Mouse (Mus musculus) olfactory bulb, adult 2 months (tissue): ENCODE data around the gene Sesn3.

Experiments
- CTCF ChIP-seq: fragments of 200-500 bp; IDR thresholded peaks from 2 replicates; pipeline ENCODE4 v1.5.1; 2012; ENCODE audit warnings: low read depth, mild to moderate bottlenecking, low read length, moderate library complexity; ENCODE audit not compliant: insufficient read depth
- POLR2A ChIP-seq: fragments of 200-500 bp; IDR thresholded peaks from 2 replicates; pipeline ENCODE4 v1.6.1; 2012; ENCODE audit warnings: mild to moderate bottlenecking, low read depth, low read length, moderate library complexity; ENCODE audit not compliant: insufficient read depth

DNA sequence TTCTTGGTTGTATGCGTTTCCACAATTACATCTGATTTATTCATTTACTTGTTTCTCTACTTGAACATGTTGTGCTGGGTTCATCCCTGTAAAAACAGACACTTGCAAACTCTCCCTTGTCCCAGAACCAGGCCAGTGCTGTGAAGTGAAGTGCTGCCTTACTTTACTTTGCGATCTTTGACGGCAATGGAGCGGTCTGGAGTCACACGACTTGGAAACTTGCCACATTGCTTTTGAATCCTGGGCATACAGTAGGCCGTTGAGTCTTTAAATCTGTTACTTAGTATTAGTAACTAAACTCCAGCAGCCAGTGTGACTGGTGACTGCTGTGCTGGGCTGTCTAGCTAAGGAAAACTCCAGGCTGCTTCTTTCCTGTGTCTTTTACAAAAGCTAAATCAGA, 25.9 kb downstream of the Sesn3 start:
- no peak for TF ChIP-seq CTCF
- no peak for TF ChIP-seq POLR2A
